Comparison of ENCODE assay signal across 20 mouse cellular contexts in the genomic region with DNA sequence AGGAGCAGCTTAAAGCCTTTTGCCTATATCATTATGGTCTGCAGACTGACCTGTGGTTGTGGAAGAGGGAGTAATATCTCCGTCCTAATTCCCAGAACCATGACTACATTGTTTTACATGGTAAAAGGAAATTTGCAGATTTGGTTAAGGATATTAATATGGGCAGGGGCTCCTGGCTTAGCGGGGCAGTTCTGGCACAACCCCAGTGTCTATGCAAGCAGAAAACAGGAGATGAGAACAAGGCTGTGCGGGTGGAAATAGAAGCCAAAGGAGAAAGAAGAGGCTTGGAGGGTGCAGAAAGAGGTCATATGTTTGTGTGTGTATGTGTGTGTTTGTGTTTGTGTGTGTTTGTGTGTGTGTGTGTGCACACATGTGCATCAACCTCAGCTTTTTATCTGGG. TPM values are rescaled to one million over a fixed set of nuclear protein-coding genes. Genes with fewer than 3 reads are reported as not detected.
"Had no signal": no experiment of that assay in that cellular context is flagged by ENCODE, and none has a peak within 500 bp of the region (broad histone marks: within the 10 kb centered on the region; RNA-seq: fewer than 3 reads in every experiment).

No protein-coding gene starts in this region.

- DNase-seq: liver; liver, embryonic 13.5 days; liver, postnatal 0 days; lung, adult 18-20 months; lung, adult 2 months; lung, embryonic 14.5 days; lung, postnatal 10 days; lung, postnatal 14 days; lung, postnatal 36 days; lung, postnatal 4 days; midbrain, embryonic 14.5 days had no signal

RNA-seq across cellular contexts. Expression of a gene that starts 17.0 kb away (rescaled TPM):
- total RNA-seq: left cerebral cortex, postnatal 14 days; left cerebral cortex, postnatal 25 days; left cerebral cortex, postnatal 36 days; liver, adult 2 months; megakaryocyte progenitor cell, adult 5-6 weeks; megakaryocyte, adult 5-6 weeks; megakaryocyte-erythroid progenitor cell, adult 5-6 weeks; midbrain, postnatal 0 days; monocyte, adult 5-6 weeks had no signal
